Mouse (Mus musculus) MEL (cell line): ENCODE results near the gene Fam111a. TPM values are rescaled to one million over a fixed set of nuclear protein-coding genes. Genes with fewer than 3 reads are reported as not detected.

Experiments used
- DNase-seq: peaks from one replicate; pipeline ENCODE4 v3.0.0; 2011; ENCODE audit warnings: low read depth, low spot score
- H3K27ac ChIP-seq: 2 replicates; pipeline ENCODE4 v1.5.1; 2012; ENCODE audit warnings: low read depth, mild to moderate bottlenecking, control low read depth, low read length, moderate library complexity; ENCODE audit not compliant: control insufficient read depth
- H3K27me3 ChIP-seq, 2 experiments: fragments of 150-350 bp in 1 of 2; sonication (generic) in 1 of 2; 2 replicates each; pipeline ENCODE4 v1.6.1; 2012; ENCODE audit warnings: low read length in 2 of 2, mild to moderate bottlenecking in 2 of 2, improper control_type of control experiment in 1 of 2, moderate library complexity in 1 of 2; ENCODE audit not compliant: insufficient read depth in 2 of 2, control insufficient read depth in 1 of 2
- H3K36me3 ChIP-seq, 2 experiments: 2 replicates each; pipeline ENCODE4 v1.6.1; 2012 to 2014; ENCODE audit warnings: low read length in 2 of 2, improper control_type of control experiment in 1 of 2, inconsistent platforms in 1 of 2, mild to moderate bottlenecking in 1 of 2; ENCODE audit not compliant: insufficient read depth in 2 of 2, control insufficient read depth in 1 of 2
- H3K4me1 ChIP-seq, 2 experiments: fragments of 150-350 bp in 1 of 2; sonication (generic) in 1 of 2; 2 replicates each; pipeline ENCODE4 v1.6.1; 2012; ENCODE audit warnings: low read length in 2 of 2, improper control_type of control experiment in 1 of 2, mild to moderate bottlenecking in 1 of 2; ENCODE audit not compliant: insufficient read depth in 2 of 2, control insufficient read depth in 1 of 2
- H3K4me3 ChIP-seq, 2 experiments: fragments of 150-350 bp in 1 of 2; sonication (generic) in 1 of 2; 2 replicates each; pipeline ENCODE4 v1.5.1; 2012; ENCODE audit warnings: low read depth in 2 of 2, low read length in 2 of 2, mild to moderate bottlenecking in 2 of 2, moderate library complexity in 2 of 2, control low read depth in 1 of 2, improper control_type of control experiment in 1 of 2; ENCODE audit not compliant: control insufficient read depth in 1 of 2, insufficient read depth in 1 of 2
- H3K79me2 ChIP-seq: 2 replicates; pipeline ENCODE4 v1.6.1; 2012; ENCODE audit warnings: mild to moderate bottlenecking, low read length, moderate library complexity; ENCODE audit not compliant: control insufficient read depth, poor library complexity, insufficient read depth
- H3K9ac ChIP-seq: 2 replicates; pipeline ENCODE4 v1.6.1; 2012; ENCODE audit warnings: low read depth, mild to moderate bottlenecking, control low read depth, low read length, moderate library complexity; ENCODE audit not compliant: control insufficient read depth, poor library complexity, severe bottlenecking
- H3K9me3 ChIP-seq: fragments of 150-350 bp; sonication (generic); replicated peaks from 2 replicates; pipeline ENCODE4 v1.6.1; 2012; ENCODE audit warnings: mild to moderate bottlenecking, low read length, improper control_type of control experiment, moderate library complexity; ENCODE audit not compliant: insufficient read depth
- CHD1 ChIP-seq: IDR thresholded peaks from 2 replicates; pipeline ENCODE4 v1.6.1; 2012; ENCODE audit warnings: low read depth, mild to moderate bottlenecking, inconsistent platforms, low read length, improper control_type of control experiment
- E2F4 ChIP-seq: IDR thresholded peaks from 2 replicates; pipeline ENCODE4 v1.6.1; 2011; ENCODE audit warnings: low read depth, low read length, improper control_type of control experiment, borderline replicate concordance
- EP300 ChIP-seq, 2 experiments: IDR thresholded peaks; 2 replicates each; pipeline ENCODE4 v1.6.1; 2011; ENCODE audit warnings: improper control_type of control experiment in 2 of 2, low read length in 2 of 2, low read depth in 1 of 2, mild to moderate bottlenecking in 1 of 2
- GABPA ChIP-seq: IDR thresholded peaks from 2 replicates; pipeline ENCODE4 v1.6.1; 2012; ENCODE audit warnings: low read depth, mild to moderate bottlenecking, inconsistent platforms, low read length, improper control_type of control experiment, moderate library complexity
- JUND ChIP-seq: IDR thresholded peaks from 2 replicates; pipeline ENCODE4 v1.6.1; 2011; ENCODE audit warnings: low read depth, mild to moderate bottlenecking, improper control_type of control experiment, low read length
- KAT2A ChIP-seq: conservative IDR thresholded peaks from 2 replicates; pipeline ENCODE4 v1.6.1; 2012; ENCODE audit warnings: low read depth, low read length, improper control_type of control experiment, inconsistent platforms
- MAFK ChIP-seq: IDR thresholded peaks from 2 replicates; pipeline ENCODE4 v1.6.1; 2011; ENCODE audit warnings: low read depth, mild to moderate bottlenecking, low read length, improper control_type of control experiment, borderline replicate concordance
- MAX ChIP-seq: IDR thresholded peaks from 2 replicates; pipeline ENCODE4 v1.6.1; 2011; ENCODE audit warnings: low read length, improper control_type of control experiment
- MAZ ChIP-seq: IDR thresholded peaks from 2 replicates; pipeline ENCODE4 v1.6.1; 2012; ENCODE audit warnings: low read depth, mild to moderate bottlenecking, inconsistent platforms, low read length, improper control_type of control experiment
- MEF2A ChIP-seq: IDR thresholded peaks from 2 replicates; pipeline ENCODE4 v1.6.1; 2014; ENCODE audit warnings: low read depth, mild to moderate bottlenecking, inconsistent platforms, low read length, improper control_type of control experiment; ENCODE audit not compliant: poor library complexity, insufficient replicate concordance, severe bottlenecking; ENCODE audit errors: extremely low read depth
- NRF1 ChIP-seq: IDR thresholded peaks from 2 replicates; pipeline ENCODE4 v1.6.1; 2014; ENCODE audit warnings: low read depth, mild to moderate bottlenecking, inconsistent platforms, low read length, improper control_type of control experiment, moderate library complexity; ENCODE audit not compliant: poor library complexity, insufficient read depth, severe bottlenecking
- POLR2A ChIP-seq, 2 experiments: IDR thresholded peaks; 2 replicates each; pipeline ENCODE4 v1.6.1; 2011 to 2012; ENCODE audit warnings: low read length in 2 of 2, mild to moderate bottlenecking in 2 of 2, control low read depth in 1 of 2, improper control_type of control experiment in 1 of 2, low read depth in 1 of 2, moderate library complexity in 1 of 2; ENCODE audit not compliant: control insufficient read depth in 1 of 2, insufficient read depth in 1 of 2, poor library complexity in 1 of 2
- SMC3 ChIP-seq: IDR thresholded peaks from 2 replicates; pipeline ENCODE4 v1.6.1; 2011; ENCODE audit warnings: low read depth, low read length, improper control_type of control experiment
- TAL1 ChIP-seq: IDR thresholded peaks from 2 replicates; pipeline ENCODE4 v1.6.1; 2012; ENCODE audit warnings: mild to moderate bottlenecking, inconsistent platforms, low read length, moderate library complexity, mixed read lengths
- TBP ChIP-seq: IDR thresholded peaks from 2 replicates; pipeline ENCODE4 v1.8.0; 2011; ENCODE audit warnings: low read depth, low read length, improper control_type of control experiment
- TCF12 ChIP-seq: IDR thresholded peaks from 2 replicates; pipeline ENCODE4 v1.6.1; 2014; ENCODE audit warnings: low read depth, mild to moderate bottlenecking, inconsistent platforms, low read length, improper control_type of control experiment, moderate library complexity
- UBTF ChIP-seq: IDR thresholded peaks from 2 replicates; pipeline ENCODE4 v1.6.1; 2012; ENCODE audit warnings: low read depth, mild to moderate bottlenecking, inconsistent platforms, low read length, improper control_type of control experiment, moderate library complexity, borderline replicate concordance; ENCODE audit not compliant: insufficient read depth
- USF1 ChIP-seq: IDR thresholded peaks from 2 replicates; pipeline ENCODE4 v1.6.1; 2014; ENCODE audit warnings: low read depth, mild to moderate bottlenecking, inconsistent platforms, low read length, improper control_type of control experiment, moderate library complexity
- ZC3H11A ChIP-seq: IDR thresholded peaks from 2 replicates; pipeline ENCODE4 v1.6.1; 2012; ENCODE audit warnings: low read depth, mild to moderate bottlenecking, inconsistent platforms, low read length, improper control_type of control experiment
- ZKSCAN1 ChIP-seq: IDR thresholded peaks from 2 replicates; pipeline ENCODE4 v1.6.1; 2012; ENCODE audit warnings: low read depth, mild to moderate bottlenecking, inconsistent platforms, low read length, improper control_type of control experiment, moderate library complexity
- ZNF384 ChIP-seq: IDR thresholded peaks from 2 replicates; pipeline ENCODE4 v1.6.1; 2012; ENCODE audit warnings: low read depth, mild to moderate bottlenecking, inconsistent platforms, low read length, improper control_type of control experiment
- polyA plus RNA-seq, 2 experiments: library from polyadenylated mRNA; stranded (reverse) in 1 of 2; unstranded in 1 of 2; fragments of >175 nt in 1 of 2; fragments of >200 nt in 1 of 2; gene quantifications; 2 replicates each; pipeline versions ENCODE4 v1.2.1 to v1.2.4; 2012; ENCODE audit warnings: low replicate concordance in 2 of 2, low read depth in 1 of 2; ENCODE audit not compliant: insufficient read length in 2 of 2, insufficient read depth in 1 of 2, missing spikeins in 1 of 2
- total RNA-seq: library from RNA; depleted of rRNA; stranded (reverse); fragments of 300-350 nt; gene quantifications from 2 replicates; pipeline ENCODE4 v1.2.3, GENCODE M21; 2012

Fam111a gene
- total and polyA plus RNA-seq, 3 experiments = 56.1 to 157 (median 75.9) TPM

DNA sequence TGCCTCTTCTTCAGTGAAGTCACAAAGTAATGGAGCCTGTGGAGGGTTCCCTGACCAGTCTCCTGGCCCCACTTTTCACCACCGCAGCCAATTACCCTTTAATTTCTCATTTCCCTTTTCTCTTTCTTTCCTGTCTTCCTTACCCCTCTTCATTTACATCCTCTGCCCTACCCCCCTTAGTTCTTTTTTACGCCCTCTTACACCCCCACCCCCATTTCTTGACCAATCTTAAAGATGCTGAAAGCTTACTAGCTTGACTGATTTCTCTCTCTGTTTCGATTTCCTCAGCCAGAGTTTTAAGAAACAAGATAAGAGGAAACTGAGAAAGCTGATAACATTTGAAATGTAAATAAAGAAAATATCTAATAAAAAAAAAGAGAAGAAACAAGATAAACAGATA lies 4.8 kb upstream of the Fam111a start:
- TF ChIP-seq ZKSCAN1 (no peak), EP300 (IDR thresholded peaks at IDR 0.05; ENCODE audit: low read depth in 1 of 2, low read length in 2 of 2) (peak in 1 of 2 experiments; percentile 7; a peak in 1 of 4 replicates), ZNF384 (peak; percentile 60; the same call in 1 of the 2 replicates)
- TF ChIP-seq, all 39 proteins: peak for 2
- Histone ChIP-seq H3K36me3 (no peaks in the 10 kb centered on the region; a peak in 1 of 4 replicates), H3K9ac (no peak overlapping the region), H3K79me2 (no peaks in the 10 kb centered on the region), H3K27ac (no peak overlapping the region), H3K4me3 (no peak overlapping the region), H3K9me3 (no peaks in the 10 kb centered on the region), H3K4me1 (0 out of 4 replicates have a peak, but pooled peaks cover 0 to 3% of the 10 kb centered on the region in 2 experiments), H3K27me3 (no peaks in the 10 kb centered on the region)
- no peak for DNase-seq

GRCm38 (mm10) chr19:12541644-12542043 lies 3.9 kb upstream of the Fam111a start:
- H3K27ac ChIP-seq = no peak overlapping the region
- no peaks in the 10 kb centered on the region for H3K79me2 ChIP-seq
- no peaks in the 10 kb centered on the region for H3K27me3 ChIP-seq
- 0 out of 4 replicates have a peak, but pooled peaks cover 0 to 3% of the 10 kb centered on the region in 2 experiments for H3K4me1 ChIP-seq
- H3K4me3 ChIP-seq = no peak overlapping the region
- no peak overlapping the region for H3K9ac ChIP-seq
- H3K9me3 ChIP-seq = no peaks in the 10 kb centered on the region
- H3K36me3 ChIP-seq = no peaks in the 10 kb centered on the region; a peak in 1 of 4 replicates
- no peak for DNase-seq
- no peak for TF ChIP-seq SMC3
- no peak for TF ChIP-seq ZNF384
- no peak for TF ChIP-seq NRF1
- no peak for TF ChIP-seq TAL1
- TF ChIP-seq UBTF = no peak
- no peak for TF ChIP-seq MAX
- no peak for TF ChIP-seq ZC3H11A
- TF ChIP-seq TCF12 = no peak
- TF ChIP-seq POLR2A (IDR thresholded peaks at IDR 0.05; ENCODE audit: control insufficient read depth in 1 of 2, insufficient read depth in 1 of 2, low read depth in 1 of 2, low read length in 2 of 2, poor library complexity in 1 of 2) = no peak
- TF ChIP-seq MEF2A = no peak
- no peak for TF ChIP-seq USF1
- no peak for TF ChIP-seq E2F4
- no peak for TF ChIP-seq CHD1
- no peak for TF ChIP-seq MAFK
- no peak for TF ChIP-seq JUND
- TF ChIP-seq GABPA = no peak
- TF ChIP-seq ZKSCAN1 = no peak
- TF ChIP-seq MAZ = no peak
- TF ChIP-seq TBP = no peak
- no peak for TF ChIP-seq KAT2A
